Mouse (Mus musculus): ENCODE results near the gene Dgkd. TPM values are rescaled to one million over a fixed set of nuclear protein-coding genes. Genes with fewer than 3 reads are reported as not detected.

Gene Dgkd
- total RNA-seq, 2 experiments from 2014 or later, result 56.9 to 63.9 TPM

Other genes with a start within 250 kb of the Dgkd start
- gene Inpp5d, start 233.0 kb upstream of the Dgkd start, total RNA-seq (2021), result 10 to 100 TPM; 16.4 to 18.1 TPM
- gene Atg16l1, start 97.4 kb upstream of the Dgkd start, total RNA-seq (2021), result 10 to 100 TPM; 28.6 to 30.1 TPM
- under 1 TPM; 0.29 to 0.43 TPM for gene Sag, start 49.6 kb upstream of the Dgkd start, total RNA-seq (2021)
- gene Usp40, start 155.3 kb downstream of the Dgkd start, total RNA-seq (2021), result 10 to 100 TPM; 17.2 to 22.7 TPM
- not detected for gene Ugt1a10, start 202.1 kb downstream of the Dgkd start, total RNA-seq (2021)
- not detected for gene Ugt1a9, start 217.5 kb downstream of the Dgkd start, total RNA-seq (2021)
- not detected for gene Ugt1a8, start 234.5 kb downstream of the Dgkd start, total RNA-seq (2021)
- 1 to 10 TPM; 2.2 TPM for gene Ugt1a7c, start 241.8 kb downstream of the Dgkd start, total RNA-seq (2021)
- gene Ugt1a6b, start 250.0 kb downstream of the Dgkd start, total RNA-seq (2021), result under 1 TPM; 0.34 to 0.96 TPM

Measured in heart, postnatal 14 days (tissue).